Comparison of ENCODE assay signal across 18 mouse cellular contexts in the genomic region with DNA sequence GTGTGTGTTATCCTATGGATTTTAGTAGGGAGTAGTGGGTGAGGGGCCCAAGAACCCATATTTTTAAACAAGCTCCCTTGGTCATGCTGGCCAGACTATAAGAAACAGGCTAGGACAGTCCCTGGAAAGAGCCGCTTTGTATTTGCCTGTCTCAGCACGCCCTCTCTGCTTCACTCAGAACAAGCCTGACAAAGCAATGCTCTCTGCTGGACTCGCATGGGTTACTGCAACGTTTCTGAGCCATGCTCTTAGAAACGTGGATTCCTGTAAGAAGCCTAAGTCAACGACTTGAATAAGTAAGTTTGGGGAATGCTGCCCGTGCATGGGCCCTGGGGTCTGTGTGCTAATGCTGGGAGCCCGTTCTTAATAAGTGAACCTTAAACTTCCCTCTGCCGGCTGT. TPM values are rescaled to one million over a fixed set of nuclear protein-coding genes. Genes with fewer than 3 reads are reported as not detected.
DNase-seq lines count a peak whose midpoint lies in the region; ATAC-seq and TF ChIP-seq lines count a peak whose summit lies in the region.
"Had no signal": no experiment of that assay in that cellular context is flagged by ENCODE, and none has a peak within 500 bp of the region (broad histone marks: within the 10 kb centered on the region; RNA-seq: fewer than 3 reads in every experiment).

No protein-coding gene starts in this region.

- WGBS in forebrain, embryonic 14.5 days: 23% methylated on average over 9 of the region's 9 CpGs
- WGBS in forebrain, embryonic 13.5 days: 27% methylated on average over 9 of the region's 9 CpGs

- no peak overlapping the region for H3K9ac ChIP-seq in forebrain, embryonic 14.5 days (ENCODE audit: low read length)
- no peak overlapping the region for H3K9ac ChIP-seq in forebrain, embryonic 13.5 days
- H3K9ac ChIP-seq: embryonic facial prominence, embryonic 12.5 days; forebrain, embryonic 12.5 days; heart, embryonic 15.5 days; limb, embryonic 15.5 days had no signal

- H3K27ac ChIP-seq in forebrain, embryonic 14.5 days (ENCODE audit: low read depth, low read length): no peak overlapping the region
- H3K27ac ChIP-seq in forebrain, embryonic 13.5 days: no peak overlapping the region
- H3K27ac ChIP-seq: embryonic facial prominence, embryonic 12.5 days; forebrain, embryonic 12.5 days; heart, embryonic 15.5 days; limb, embryonic 15.5 days had no signal

- TF ChIP-seq POLR2A in brain, embryonic 14.5 days (IDR thresholded peaks at IDR 0.05; ENCODE audit: borderline replicate concordance, extremely low read depth, insufficient read depth, insufficient read length, poor library complexity, severe bottlenecking): no peak

- TF ChIP-seq CTCF in brain, embryonic 14.5 days (IDR thresholded peaks at IDR 0.05; ENCODE audit: borderline replicate concordance, extremely low read depth, insufficient read depth, insufficient read length): peak; percentile 41; the same call in 1 of the 2 replicates

- H3K4me1 ChIP-seq in forebrain, embryonic 14.5 days (ENCODE audit: control insufficient read depth, insufficient read depth, low read length): 0 out of 2 replicates have a peak, but pooled peaks cover 7% of the 10 kb centered on the region
- H3K4me1 ChIP-seq in forebrain, embryonic 13.5 days: peaks cover 34% of the 10 kb centered on the region

- no peak overlapping the region for H3K4me3 ChIP-seq in forebrain, embryonic 14.5 days (ENCODE audit: low read depth, low read length)
- no peak overlapping the region for H3K4me3 ChIP-seq in forebrain, embryonic 13.5 days
- H3K4me3 ChIP-seq: embryonic facial prominence, embryonic 12.5 days; forebrain, embryonic 12.5 days; heart, embryonic 15.5 days; limb, embryonic 15.5 days had no signal

- 0 out of 2 replicates have a peak, but pooled peaks cover 2% of the 10 kb centered on the region for H3K36me3 ChIP-seq in forebrain, embryonic 14.5 days (ENCODE audit: control insufficient read depth, insufficient read depth, low read length)
- 0 out of 2 replicates have a peak, but pooled peaks cover 2% of the 10 kb centered on the region for H3K36me3 ChIP-seq in forebrain, embryonic 13.5 days (ENCODE audit: poor library complexity, severe bottlenecking)
- H3K36me3 ChIP-seq: embryonic facial prominence, embryonic 12.5 days; forebrain, embryonic 12.5 days; heart, embryonic 15.5 days; limb, embryonic 15.5 days had no signal

- ATAC-seq in forebrain, embryonic 14.5 days: no peak
- ATAC-seq in forebrain, embryonic 13.5 days: no peak
- ATAC-seq: inflammation-experienced regulatory T-cells, adult 6 months had no signal

- H3K4me2 ChIP-seq in forebrain, embryonic 14.5 days (ENCODE audit: low read length): no peak overlapping the region
- no peak overlapping the region for H3K4me2 ChIP-seq in forebrain, embryonic 13.5 days
- H3K4me2 ChIP-seq: embryonic facial prominence, embryonic 12.5 days; forebrain, embryonic 12.5 days; heart, embryonic 15.5 days; limb, embryonic 15.5 days had no signal

- intact Hi-C loops in left cerebral cortex, postnatal 36 days (cut with DNase I): loop anchor here (5.0 to 10.0 kb wide), 3 partner anchors 235 to 865 kb away; no protein-coding TSS in a partner anchor
- intact Hi-C loops in left cerebral cortex, postnatal 4 days (cut with DNase I): loop anchor here (5.0 to 10.0 kb wide), 5 partner anchors 435 to 935 kb away; no protein-coding TSS in a partner anchor
- intact Hi-C loops in heart, postnatal 25 days (cut with DNase I): no loop called here

- H3K9me3 ChIP-seq in forebrain, embryonic 14.5 days (replicated peaks; ENCODE audit: control insufficient read depth, low read length): no peaks in the 10 kb centered on the region
- no peaks in the 10 kb centered on the region for H3K9me3 ChIP-seq in forebrain, embryonic 13.5 days (replicated peaks)
- H3K9me3 ChIP-seq: embryonic facial prominence, embryonic 12.5 days; forebrain, embryonic 12.5 days; heart, embryonic 15.5 days; limb, embryonic 15.5 days had no signal

- no peaks in the 10 kb centered on the region for H3K27me3 ChIP-seq in forebrain, embryonic 14.5 days (replicated peaks; ENCODE audit: control insufficient read depth, insufficient read depth, low read length)
- H3K27me3 ChIP-seq in forebrain, embryonic 13.5 days: peaks cover 8% of the 10 kb centered on the region; the same call in 1 of the 2 replicates

- peak; percentile 77 for DNase-seq in forebrain, embryonic 14.5 days (ENCODE audit: low spot score)
- peak; percentile 4 to 12 for DNase-seq in left cerebral cortex, adult 18-20 months (ENCODE audit: low spot score in 2 of 2)
- DNase-seq in left cerebral cortex, postnatal 36 days (ENCODE audit: low spot score in 2 of 2): no peak
- peak; percentile 87 for DNase-seq in brain, embryonic 14.5 days (ENCODE audit: low read depth)
- DNase-seq in left cerebral cortex, postnatal 4 days: peak; percentile 32
- DNase-seq in heart, postnatal 25 days (ENCODE audit: low spot score): no peak
- DNase-seq in heart, adult 11 months: no peak
- DNase-seq: adrenal gland, postnatal 36 days; cerebellum, adult 11-12 months; gastrocnemius, postnatal 25 days; kidney, postnatal 36 days had no signal

RNA-seq across cellular contexts. Expression of gene Cdh4, which starts 2.1 kb away (rescaled TPM):
- polyA plus RNA-seq in forebrain, embryonic 14.5 days (2014; fragmentation: Nextera tagmentation; extraction: Ambion mirVana): 35.0 and 40.4 TPM in 2 replicates
- polyA plus RNA-seq in forebrain, embryonic 13.5 days (2015; fragmentation: Nextera tagmentation; extraction: Ambion mirVana): 30.3 and 43.6 TPM in 2 replicates
- 10 to 100 TPM; 20.7 to 20.9 TPM for total RNA-seq in left cerebral cortex, adult 18-20 months (2021)
- total RNA-seq in left cerebral cortex, postnatal 36 days (2021): 10 to 100 TPM; 19.0 to 31.0 TPM
- polyA plus RNA-seq in brain, embryonic 14.5 days (2012; rRNA removed): 32.0 and 48.4 TPM in 2 replicates
- total RNA-seq in left cerebral cortex, postnatal 4 days (2021): 10 to 100 TPM; 50.4 to 61.7 TPM
- under 1 TPM; 0.44 to 0.61 TPM for total RNA-seq in heart, postnatal 25 days (2021)
- total RNA-seq: megakaryocyte-erythroid progenitor cell, adult 5-6 weeks had no signal
- polyA plus RNA-seq: inflammation-experienced regulatory T-cells, adult 6 months had no signal

Comparison
In these comparisons a context has a peak if more than half of its experiments do, and no peak if none do; other contexts are left out.
1. DNase-seq: peak in forebrain, embryonic 14.5 days (single experiment), left cerebral cortex, adult 18-20 months (2 of 2), brain, embryonic 14.5 days (single experiment) and left cerebral cortex, postnatal 4 days (single experiment); none in left cerebral cortex, postnatal 36 days (0 of 2), heart, postnatal 25 days (single experiment) and heart, adult 11 months (single experiment).
2. RNA of gene Cdh4, which starts 2.1 kb away (total RNA-seq): 50.4 to 61.7 TPM in left cerebral cortex, postnatal 4 days, 19.0 to 31.0 TPM in left cerebral cortex, postnatal 36 days and 20.7 to 20.9 TPM in left cerebral cortex, adult 18-20 months; 0.44 to 0.61 TPM in heart, postnatal 25 days; every median in the first group is over 10 times any median in the second.